Mouse (Mus musculus) erythroid progenitor cell, adult 5-6 weeks (primary cell): ENCODE measurements around the gene Itln1. TPM values are rescaled to one million over a fixed set of nuclear protein-coding genes. Genes with fewer than 3 reads are reported as not detected.
"Not testable (repeated sequence)": the region's sequence is repeated elsewhere in the genome, so short reads cannot be mapped to it uniquely, and the experiment has no call there.

Experiments used
- ATAC-seq: replicated peaks from 2 replicates; pipeline ENCODE4 v1.8.0; 2016; ENCODE audit warnings: moderate number of reproducible peaks, mild to moderate bottlenecking, moderate TSS enrichment, inconsistent platforms; ENCODE audit not compliant: poor library complexity, low FRiP score, severe bottlenecking
- total RNA-seq, 2 experiments: library from RNA; stranded (forward) in 1 of 2; stranded (reverse) in 1 of 2; fragments of 150-400 nt in 1 of 2; fragments of 186-747, 209-891 nt in 1 of 2; gene quantifications; 2 replicates each; pipeline versions ENCODE4 v1.2.3 to v1.2.4; 2015 to 2017; ENCODE audit warnings: low replicate concordance in 2 of 2

Itln1 gene
- total RNA-seq, 2 experiments from 2014 or later, result not detected

DNA sequence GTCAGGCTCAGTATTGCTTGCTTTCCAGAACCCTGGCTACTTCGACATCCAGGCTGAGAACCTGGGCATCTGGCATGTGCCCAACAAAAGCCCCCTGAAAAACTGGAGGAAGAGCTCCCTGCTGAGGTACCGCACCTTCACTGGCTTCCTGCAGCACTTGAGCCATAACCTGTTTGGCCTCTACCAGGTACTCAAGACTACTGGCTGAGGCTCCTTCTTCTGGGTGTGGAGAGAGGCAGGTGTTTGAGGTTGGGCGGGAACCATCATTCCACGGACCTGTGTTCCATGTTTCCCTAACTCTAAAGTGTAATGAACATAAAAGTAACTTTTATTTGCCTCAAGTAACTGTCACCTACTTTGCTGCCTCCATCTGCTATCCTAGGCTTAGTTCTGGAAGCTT lies 19.5 kb downstream of the Itln1 start:
- no peak for ATAC-seq

DNA sequence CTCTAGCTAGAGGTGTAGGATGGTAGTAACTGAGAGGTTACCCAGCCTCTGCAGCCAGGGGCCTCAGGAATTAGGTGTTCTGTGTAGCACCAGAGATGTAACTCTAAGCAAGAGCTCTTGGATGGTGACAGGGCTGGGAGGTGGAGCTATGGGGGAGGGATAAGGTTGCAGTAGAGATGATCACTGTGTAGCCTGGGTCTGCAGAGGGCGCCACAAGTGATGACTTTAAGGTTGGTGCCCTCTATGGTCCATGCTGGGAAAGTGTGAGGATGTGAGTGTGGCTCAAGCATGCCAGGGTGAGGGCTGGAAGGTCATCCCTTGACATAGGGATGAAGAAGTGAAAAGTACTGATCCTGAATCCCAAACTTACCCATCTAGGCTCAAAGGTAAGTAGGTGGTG lies 20.1 kb downstream of the Itln1 start:
- no peak for ATAC-seq

DNA sequence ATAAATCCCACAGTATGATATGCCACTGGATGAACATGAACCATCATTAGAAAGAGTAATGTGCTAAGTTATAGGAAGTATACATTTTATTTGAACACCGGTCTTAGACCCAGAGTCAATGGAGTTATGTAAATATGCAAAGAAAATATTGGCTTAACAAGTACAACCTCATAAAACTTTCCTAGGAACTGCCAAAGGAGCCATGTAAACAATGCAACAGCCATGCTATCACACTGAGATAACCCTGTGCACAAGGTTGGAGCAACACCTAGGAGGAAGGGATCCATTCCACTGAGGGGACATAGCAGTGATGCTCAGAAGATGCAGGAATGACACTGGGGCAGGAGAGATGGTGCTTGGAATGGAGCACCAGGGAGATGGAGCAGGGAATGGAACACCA lies 21.3 kb downstream of the Itln1 start:
- ATAC-seq, result no peak

DNA sequence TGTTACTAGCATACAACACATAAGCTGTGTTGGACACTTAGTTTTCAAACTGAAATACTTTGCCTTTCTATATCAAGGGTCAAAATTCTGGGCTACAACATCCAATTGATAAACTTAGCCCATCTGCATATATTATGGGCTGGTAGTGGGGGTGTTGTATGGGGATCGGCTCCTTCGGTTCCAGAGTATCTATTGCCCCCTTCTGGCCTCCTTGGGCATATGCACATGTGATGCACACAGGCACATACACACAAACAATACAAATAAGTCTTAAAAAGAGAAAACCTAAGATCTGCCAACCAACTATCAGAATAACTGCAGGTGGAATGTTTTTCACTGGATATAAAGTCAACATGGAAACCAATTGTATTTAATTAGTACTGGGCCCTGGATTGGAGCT lies 21.9 kb downstream of the Itln1 start:
- no peak for ATAC-seq

DNA sequence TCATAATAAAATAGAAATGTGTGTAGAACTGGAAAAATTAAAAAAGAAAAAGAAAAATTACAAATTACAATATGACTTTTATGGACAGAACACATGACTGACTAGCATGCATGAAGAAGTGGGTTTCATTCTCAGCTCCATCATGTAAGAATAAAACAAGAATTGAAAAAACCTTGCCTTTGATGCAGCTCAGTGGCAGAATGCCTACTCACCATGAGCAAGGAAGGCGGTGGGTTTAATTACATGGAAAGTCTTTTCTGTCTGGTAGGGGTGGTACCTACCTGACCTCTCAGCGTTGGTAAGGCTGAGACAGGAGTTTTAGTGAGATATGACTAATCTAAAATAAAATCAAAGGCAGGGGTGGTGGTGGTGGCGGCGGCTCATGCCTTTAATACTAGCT lies 30.5 kb downstream of the Itln1 start:
- ATAC-seq, result no peak

DNA sequence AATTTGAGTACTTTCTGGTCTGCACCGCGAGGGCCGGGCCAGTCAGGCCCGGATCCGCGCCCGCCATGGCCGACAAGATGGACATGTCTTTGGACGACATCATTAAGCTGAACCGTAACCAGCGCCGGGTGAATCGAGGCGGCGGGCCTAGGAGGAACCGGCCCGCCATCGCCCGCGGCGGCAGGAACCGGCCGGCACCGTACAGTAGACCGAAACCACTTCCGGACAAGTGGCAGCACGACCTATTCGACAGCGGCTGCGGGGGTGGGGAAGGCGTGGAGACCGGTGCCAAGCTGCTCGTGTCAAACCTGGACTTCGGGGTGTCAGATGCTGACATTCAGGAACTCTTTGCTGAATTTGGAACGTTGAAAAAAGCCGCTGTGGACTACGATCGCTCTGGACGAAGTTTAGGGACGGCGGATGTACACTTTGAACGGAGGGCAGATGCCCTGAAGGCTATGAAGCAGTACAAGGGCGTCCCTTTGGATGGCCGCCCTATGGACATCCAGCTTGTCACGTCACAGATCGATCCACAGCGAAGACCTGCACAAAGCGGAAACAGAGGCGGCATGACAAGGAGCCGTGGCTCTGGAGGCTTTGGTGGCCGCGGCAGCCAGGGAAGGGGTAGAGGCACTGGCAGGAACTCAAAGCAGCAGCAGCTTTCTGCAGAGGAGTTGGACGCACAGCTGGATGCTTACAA lies 31.4 kb downstream of the Itln1 start:
- peak; percentile 43 for ATAC-seq

DNA sequence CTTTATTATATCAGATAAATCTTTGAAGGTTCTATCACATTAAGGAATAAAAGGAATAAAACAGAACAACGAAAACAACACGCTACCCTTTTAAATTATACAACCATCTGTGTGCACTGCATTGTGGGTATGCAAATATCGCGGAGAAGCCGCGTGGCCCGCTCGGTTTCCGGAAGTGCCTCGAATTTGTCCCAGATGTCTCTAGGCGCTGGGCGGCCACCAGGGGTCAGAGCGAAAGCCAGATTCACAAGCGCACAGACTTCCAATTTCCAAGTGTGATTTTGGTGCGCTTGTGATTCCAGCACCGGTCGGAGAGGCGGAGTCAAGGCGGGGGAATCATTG lies 31.9 kb downstream of the Itln1 start, which contains the start of gene Alyref2:
TSS of gene Alyref2 (plus strand) at position 229 of the 342 bp plus-strand sequence.
- peak; percentile 90 for ATAC-seq

DNA sequence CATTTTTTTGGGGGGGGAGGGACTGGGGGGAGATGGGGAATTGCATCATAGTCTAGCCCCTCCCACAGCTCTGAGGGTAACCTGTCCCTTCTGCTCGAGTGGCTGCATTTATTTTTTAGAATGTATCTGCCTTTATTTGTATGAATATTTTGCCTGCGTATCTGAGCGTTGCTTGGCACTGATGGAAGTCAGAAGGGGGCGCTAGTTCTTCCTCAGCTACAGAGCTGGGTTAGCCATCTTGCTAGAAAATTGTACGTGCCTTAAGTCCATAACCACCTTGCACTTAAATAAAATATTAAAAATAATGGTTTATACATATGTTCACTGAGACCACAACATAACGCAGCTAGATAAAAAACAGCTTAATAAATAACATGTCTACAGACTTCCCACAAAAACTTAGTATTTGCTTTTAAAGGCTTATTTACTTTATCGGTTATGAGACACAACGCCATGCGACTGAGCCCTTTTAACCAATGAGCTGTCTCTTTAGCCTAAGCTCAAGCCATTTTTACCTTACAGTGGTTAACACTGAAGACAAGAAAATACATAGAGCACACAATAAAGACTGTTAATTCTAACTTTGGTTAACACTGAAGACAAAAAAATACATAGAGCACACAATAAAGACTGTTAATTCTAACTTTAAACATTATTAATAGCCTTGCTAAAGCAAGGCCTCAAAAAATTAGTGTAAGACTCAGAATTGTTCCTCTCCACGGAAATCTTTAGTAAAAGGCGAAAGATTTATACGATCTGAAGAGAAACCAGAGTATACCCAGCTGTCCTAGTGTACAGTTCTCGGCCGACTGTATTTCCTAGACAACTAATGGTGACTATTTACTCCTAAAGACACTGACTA lies 32.5 kb downstream of the Itln1 start:
- peak; percentile 64 for ATAC-seq

DNA sequence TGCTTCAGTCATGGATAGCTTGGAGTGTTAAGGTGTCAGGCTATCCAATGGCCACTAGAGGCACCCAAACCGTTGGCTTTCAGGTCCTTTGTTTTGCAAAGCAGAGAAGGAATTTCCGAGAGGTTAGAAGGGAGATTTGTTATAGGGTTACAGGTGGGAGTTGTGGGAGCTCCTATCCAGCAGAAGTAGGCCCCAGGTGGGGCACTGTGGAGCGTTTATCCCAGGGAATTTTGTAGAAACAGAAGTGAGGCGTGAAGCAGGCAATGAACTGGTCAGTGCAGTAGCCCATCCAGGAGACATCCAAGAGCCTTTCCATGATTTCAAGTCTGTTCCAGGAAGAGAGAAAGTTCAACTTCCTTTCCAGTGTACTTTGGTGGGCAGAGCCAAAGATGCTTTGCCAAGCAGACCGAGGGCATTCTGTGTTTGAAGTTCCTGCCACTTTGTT lies 33.4 kb downstream of the Itln1 start:
- ATAC-seq, result no peak

DNA sequence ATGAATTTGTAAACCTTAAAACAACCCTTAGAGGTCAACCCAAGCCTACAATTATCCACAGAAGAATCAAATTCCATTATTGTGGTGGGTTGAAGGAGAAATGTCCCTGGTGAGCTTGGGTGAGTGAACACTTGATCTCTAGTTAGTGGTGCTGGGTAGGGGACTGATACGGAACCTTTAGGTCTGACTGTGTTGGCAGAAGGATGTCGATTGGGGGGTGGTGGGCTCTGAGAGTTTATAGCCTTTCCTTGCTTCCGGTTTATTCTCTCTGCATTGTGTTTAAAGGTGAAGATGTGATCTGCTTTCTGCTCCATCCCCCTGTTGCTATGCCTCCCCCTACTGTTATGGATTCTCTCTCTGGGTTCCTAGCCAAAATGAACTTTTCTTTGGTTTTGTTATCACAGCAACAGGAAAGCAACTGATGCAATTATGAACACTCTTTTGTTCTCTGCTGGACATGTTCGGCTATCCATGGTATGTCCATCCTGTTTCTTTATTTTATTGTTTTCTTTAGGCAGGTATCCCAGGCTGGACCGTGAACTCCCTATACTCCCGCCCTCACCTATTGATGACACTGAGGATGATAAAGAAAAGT lies 34.0 kb downstream of the Itln1 start:
- ATAC-seq, result no peak

DNA sequence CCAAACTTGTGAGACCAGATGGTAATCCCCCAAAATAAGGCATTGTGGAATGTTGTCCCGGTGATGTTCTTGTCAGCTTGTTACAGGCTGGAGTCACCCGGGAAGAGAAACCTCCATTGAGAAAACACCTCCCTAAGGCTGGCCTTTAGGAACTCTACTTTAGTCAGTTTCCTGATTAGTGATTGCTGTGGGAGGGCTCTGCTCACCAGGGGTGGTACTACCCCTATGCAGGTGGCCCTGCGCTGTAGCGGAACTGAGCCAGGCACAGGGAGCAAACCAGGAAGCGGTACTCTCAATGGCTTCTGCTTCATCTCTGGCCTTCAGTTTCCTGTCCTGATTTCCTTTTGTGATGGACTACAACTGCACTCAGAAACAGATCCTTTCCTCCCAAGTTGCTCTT lies 35.2 kb downstream of the Itln1 start:
- no peak for ATAC-seq

DNA sequence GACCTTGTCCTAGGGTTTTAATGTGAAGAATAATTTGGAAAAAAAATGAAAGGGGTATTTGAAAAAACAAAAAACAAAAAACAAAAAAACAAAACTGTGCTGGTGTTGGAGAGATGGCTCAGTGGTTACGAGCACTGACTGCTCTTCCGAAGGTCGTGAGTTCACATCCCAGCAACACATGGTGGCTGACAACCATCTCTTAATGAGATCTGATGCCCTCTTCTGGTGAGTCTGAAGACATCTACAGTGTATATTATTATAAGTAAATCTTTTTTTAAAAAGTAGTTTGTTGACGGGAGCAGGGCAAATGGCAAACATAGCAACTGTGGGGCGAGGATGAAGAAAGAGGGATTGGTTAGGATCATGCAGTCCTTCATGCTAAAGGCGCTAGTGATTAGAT lies 39.7 kb downstream of the Itln1 start:
- no peak for ATAC-seq

DNA sequence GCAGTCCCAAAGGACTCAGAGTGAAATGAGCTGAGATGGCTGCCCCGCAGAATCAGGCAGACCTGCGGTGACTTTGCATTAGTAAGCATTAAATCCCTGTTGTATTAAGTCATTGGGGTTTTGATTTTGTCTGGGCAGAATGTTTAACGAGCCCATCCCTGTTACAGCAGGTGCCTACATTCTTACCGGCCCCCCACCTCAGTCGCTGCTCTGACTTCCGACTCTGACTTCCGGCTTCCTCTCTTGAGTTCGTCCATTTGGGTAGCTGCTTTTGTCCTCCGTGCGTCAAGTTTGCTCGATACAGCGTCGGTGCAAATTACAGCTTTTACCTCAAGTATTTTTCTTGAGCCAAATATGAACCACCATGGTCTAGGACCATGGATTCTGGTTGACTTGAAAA lies 40.9 kb downstream of the Itln1 start:
- ATAC-seq, result no peak

DNA sequence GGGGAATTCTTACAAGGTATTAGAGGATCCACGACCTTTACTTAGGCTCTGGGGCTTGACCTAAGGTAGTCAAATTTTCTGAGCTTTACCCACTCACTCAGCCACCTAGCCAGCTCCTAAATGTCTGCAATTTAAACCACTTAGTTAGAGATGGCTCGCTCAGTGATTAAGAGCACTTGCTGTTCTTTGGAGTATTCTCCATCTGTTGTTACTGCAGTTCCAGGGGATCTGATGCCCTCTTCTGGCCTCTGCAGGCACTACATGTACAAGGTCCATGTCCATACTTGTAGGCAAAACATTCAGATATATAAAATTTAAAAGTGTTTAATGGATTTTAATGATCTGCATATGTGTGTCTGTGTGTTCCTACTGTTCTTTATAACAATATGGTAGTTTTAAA lies 56.1 kb downstream of the Itln1 start:
- no peak for ATAC-seq

DNA sequence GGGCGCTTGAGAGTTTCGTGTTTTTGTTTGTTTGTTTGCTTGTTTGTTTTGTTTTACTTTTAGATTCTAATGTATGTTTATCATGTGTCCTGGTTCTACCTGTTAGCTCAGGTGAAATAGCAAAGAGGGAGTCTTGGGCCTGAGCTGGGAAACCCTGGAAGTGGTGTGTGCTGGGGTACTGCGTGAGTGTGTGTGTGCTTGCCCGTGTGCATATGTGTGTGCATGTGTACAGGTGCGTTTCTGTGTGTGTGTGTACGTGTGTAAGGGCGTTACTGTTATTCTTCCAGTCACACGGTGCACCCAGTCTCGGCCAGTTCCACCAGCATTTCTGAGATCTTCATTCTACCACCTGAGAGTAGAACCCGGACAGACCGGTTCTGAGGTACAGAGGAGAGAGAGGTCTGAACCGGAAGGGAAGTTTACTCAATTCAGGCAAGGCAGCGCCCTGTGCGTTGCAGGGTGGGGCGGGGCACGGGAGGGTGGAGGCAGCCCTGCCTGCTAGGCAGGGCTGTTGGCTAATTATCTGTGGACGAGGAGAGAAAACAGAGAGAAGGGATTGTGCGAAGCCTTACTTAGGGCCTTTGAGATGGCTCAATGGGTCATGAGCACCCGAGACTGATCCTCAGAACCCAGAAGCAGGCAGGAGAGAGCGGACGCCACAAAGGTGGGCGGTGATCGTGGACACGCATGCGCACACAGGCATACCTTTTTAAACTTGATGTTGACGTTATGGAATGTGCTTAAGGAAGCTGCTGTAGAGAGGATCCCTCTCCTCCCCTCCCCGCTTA lies 57.1 kb downstream of the Itln1 start:
- no peak for ATAC-seq

DNA sequence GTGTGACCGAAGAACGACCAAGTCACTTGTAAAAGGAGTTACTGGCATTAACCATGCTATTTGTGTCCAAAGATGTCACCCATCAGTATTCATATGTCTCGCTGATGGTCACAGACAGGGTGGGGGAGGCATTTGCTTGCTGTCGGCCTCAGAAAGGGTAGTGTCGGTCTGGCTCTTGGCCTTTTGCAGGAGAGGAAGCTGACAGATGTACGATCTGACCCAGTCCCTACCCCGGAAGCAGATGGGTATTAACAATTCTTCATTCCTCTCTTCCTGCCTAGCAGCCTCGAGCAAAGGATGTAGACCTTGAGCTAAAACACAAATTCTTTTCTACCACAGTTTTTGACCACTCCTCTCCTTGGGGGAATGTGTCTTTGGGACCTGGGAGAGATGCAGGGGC lies 58.0 kb downstream of the Itln1 start:
- ATAC-seq, result no peak

DNA sequence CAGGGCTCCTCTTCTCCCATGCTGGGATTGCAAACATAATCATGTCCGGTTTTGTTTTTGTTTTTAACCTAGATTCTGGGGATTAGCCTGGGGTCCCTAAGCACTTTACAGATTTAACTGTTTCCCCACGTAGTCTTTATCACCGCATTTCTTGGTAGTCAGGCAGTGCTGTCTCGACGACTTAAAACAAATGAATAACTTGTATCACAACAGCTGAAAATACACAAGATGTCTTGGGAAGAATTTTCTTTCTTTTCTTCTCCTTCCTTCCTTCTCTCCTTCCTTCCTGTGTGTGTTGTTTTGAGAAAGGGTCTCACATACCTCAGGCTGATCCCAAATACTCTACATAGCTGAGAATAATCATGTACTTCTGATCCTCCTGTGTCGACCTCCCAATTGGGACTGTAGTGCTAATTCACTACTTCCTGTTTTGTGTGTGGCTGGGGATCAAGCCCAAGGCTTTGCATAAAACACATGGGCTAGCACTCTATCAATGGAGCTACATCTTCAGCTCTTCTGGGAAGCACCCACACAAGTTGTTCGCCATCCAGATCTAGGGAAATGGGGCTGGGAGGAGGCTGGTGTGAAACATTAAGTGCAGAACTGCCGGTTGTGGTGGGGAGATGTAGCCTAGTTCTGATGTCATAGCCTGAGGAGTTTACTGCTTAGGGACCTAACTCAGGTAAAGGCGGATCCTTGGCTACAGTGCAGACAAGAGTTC lies 61.0 kb downstream of the Itln1 start:
- no peak for ATAC-seq

DNA sequence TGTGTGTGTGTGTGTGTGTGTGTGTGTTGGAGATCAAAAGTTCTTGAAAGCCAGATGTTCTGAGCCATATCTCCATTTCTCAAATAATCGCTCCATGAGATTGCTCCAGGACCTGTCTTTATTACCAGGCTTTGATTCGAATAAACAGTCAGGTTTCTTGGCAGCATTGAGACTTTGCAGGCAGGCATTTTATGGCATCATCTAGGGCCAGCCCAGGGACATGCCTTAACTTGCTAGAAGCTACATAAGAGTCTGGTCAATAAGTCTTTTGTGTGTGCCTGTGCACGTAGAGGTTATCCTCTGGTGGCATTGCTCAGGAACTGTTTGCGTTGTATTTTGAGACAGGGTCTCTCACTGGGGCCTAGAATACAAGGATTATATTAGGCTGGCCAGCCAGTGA lies 61.6 kb downstream of the Itln1 start:
- ATAC-seq, result no peak

DNA sequence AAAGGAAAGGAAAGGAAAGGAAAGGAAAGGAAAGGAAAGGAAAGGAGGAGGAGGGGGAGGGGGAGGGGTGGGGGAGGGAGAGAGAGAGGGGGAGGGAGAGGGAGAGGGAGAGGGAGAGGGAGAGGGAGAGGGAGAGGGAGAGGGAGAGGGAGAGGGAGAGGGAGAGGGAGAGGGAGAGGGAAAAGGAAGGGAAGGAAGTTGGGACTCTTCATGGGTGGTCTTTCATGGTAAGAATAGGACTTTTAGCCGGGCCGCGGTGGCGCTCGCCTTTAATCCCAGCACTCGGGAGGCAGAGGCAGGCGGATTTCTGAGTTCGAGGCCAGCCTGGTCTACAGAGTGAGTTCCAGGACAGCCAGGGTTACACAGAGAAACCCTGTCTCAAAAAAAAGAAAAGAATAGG lies 63.2 kb downstream of the Itln1 start:
- not testable (repeated sequence) for ATAC-seq

DNA sequence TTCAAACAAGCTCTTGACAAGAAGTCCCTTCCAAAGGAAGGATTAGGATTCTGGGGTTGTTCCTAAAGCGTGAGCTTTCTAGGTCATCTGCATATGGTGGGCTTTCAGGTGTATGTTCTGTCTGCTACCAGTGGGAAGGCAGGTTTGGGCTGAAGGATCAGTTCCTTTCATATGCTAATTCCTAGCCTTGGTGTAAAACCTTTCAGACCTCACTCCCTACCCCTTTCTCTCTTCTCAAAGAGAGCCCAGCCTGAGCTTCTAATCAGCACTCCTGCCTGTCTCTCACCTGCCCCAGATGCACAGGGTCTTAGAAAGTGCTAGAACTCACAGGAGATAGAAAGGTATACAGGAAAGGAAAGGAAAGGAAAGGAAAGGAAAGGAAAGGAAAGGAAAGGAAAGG lies 63.6 kb downstream of the Itln1 start:
- ATAC-seq, result no peak
